Mouse (Mus musculus) heart, adult 2 months (tissue): ENCODE data around the gene Sgo1.

Experiments
- CTCF ChIP-seq: fragments of 200-600 bp; IDR thresholded peaks from 2 replicates; pipeline ENCODE4 v1.8.1; 2022; ENCODE audit warnings: antibody characterized with exemption, mild to moderate bottlenecking, moderate library complexity
- EP300 ChIP-seq: fragments of 200-500 bp; IDR thresholded peaks from 2 replicates; pipeline ENCODE4 v1.6.1; 2011; ENCODE audit warnings: low read depth, low read length, control low read depth; ENCODE audit not compliant: insufficient read depth

GRCm38 (mm10) chr17:53688321-53688720 lies 812 bp downstream of the Sgo1 start:
- no peak for TF ChIP-seq CTCF
- no peak for TF ChIP-seq EP300
